Mouse (Mus musculus): ENCODE data around the gene Gk. TPM values are rescaled to one million over a fixed set of nuclear protein-coding genes. Genes with fewer than 3 reads are reported as not detected.

Gene Gk
- polyA plus RNA-seq (2012; rRNA removed) = 24.1 and 25.5 TPM in 2 replicates

DNA sequence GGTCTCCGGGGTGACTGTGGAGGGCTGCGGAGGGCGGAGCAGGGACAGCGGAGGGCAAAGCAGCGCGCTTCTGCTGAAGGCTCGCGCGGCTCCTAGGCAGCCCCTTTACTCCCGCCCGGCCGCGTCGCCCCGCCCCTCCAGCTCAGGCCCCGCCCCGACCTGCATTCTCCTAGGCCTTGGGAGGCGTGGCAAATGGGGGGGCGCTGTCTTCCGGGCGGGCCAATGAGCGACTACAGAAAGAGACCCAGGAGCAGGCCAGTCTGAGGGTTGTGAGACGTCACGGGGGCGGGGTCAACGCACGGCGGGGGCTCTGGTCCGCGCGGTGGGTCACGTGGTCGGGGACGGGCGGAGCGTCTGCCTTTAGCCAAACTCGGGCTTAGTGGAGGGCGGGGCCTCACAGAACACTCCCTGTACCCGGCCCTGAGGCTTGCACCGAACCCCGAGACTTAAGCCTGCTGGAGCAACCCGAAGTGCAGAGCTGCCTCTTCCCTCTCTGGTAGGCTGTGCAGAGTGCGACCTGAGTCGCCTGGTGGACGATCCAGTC lies at the start of gene Gk:
Gk (minus strand) TSS at position 276 of the 544 bp plus-strand sequence.

Other genes starting within 250 kb of the Gk start
- 4.3 and 4.8 TPM in 2 replicates for gene Tab3, start 202.8 kb downstream of the Gk start, polyA plus RNA-seq (2012; rRNA removed)
- 0.39 and 0.42 TPM in 2 replicates for gene 5430427O19Rik, start 93.5 kb upstream of the Gk start, polyA plus RNA-seq (2012; rRNA removed)

Data from liver, embryonic 18 days (tissue).